Mouse (Mus musculus) kidney, embryonic 16.5 days (tissue): ENCODE measurements around the gene Olfr482. TPM values are rescaled to one million over a fixed set of nuclear protein-coding genes. Genes with fewer than 3 reads are reported as not detected.

Experiments used
- ATAC-seq: fragments of 200-750 bp; cut with Nextera tagmentation; 2 replicates; pipeline ENCODE4 v1.8.0; 2017; ENCODE audit warnings: moderate TSS enrichment; ENCODE audit not compliant: low FRiP score, low TSS enrichment
- H3K27ac ChIP-seq: fragments of 300-500 bp; sonication (generic); 2 replicates; pipeline ENCODE4 v1.5.1; 2014; ENCODE audit warnings: low read length
- H3K27me3 ChIP-seq: fragments of 300-500 bp; sonication (generic); 2 replicates; pipeline ENCODE4 v1.6.1; 2014; ENCODE audit warnings: low read length, control low read depth, mixed read lengths; ENCODE audit not compliant: insufficient read depth
- H3K36me3 ChIP-seq: fragments of 300-500 bp; sonication (generic); 2 replicates; pipeline ENCODE4 v1.6.1; 2014; ENCODE audit warnings: low read length, control low read depth, mixed read lengths; ENCODE audit not compliant: insufficient read depth
- H3K4me1 ChIP-seq: fragments of 300-500 bp; sonication (generic); 2 replicates; pipeline ENCODE4 v1.6.1; 2014; ENCODE audit warnings: low read length, control low read depth, mixed read lengths; ENCODE audit not compliant: insufficient read depth
- H3K4me2 ChIP-seq: fragments of 300-500 bp; sonication (generic); replicated peaks from 2 replicates; pipeline ENCODE4 v1.6.1; 2014; ENCODE audit warnings: low read depth, low read length
- H3K4me3 ChIP-seq: fragments of 300-500 bp; sonication (generic); 2 replicates; pipeline ENCODE4 v1.5.1; 2014; ENCODE audit warnings: mild to moderate bottlenecking, low read length
- H3K9ac ChIP-seq: fragments of 300-500 bp; sonication (generic); replicated peaks from 2 replicates; pipeline ENCODE4 v1.6.1; 2014; ENCODE audit warnings: low read length
- H3K9me3 ChIP-seq: fragments of 300-500 bp; sonication (generic); 2 replicates; pipeline ENCODE4 v1.6.1; 2016; ENCODE audit warnings: low read length, control low read depth
- WGBS: fragments of 180-500 bp; shearing (Covaris S2); extraction: QIAGEN DNeasy Blood & Tissue Kit; methylation state at CpG from one replicate; pipeline ENCODE4 v1.1.7; 2014; 5-methylcytosine and 5-hydroxymethylcytosine counted together
- polyA plus RNA-seq: library from polyadenylated mRNA; unstranded; fragments of >200 nt; fragmentation: Nextera tagmentation; extraction: Ambion mirVana; gene quantifications from 2 replicates; pipeline ENCODE4 v1.2.1, GENCODE M21; 2015

Gene Olfr482
- 0.07 and 0.13 TPM in 2 replicates for polyA plus RNA-seq

DNA sequence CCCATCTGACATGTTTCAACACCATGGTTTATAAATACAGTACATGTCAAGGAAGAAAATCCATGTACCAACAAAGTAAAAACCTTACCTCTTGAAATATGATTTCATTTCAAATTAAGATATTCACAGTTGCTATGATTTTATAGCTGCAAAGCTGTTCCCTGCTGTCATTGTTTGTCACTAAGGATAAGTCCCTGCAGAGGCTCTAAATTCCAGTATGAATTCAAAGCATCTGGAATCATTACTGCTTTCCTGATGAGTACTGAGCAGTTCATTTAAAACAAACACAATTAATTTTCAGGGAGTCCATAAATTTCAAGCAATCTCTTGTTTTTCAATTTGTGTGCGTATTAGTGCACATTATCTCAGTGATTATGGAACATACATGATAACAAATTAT is at the start of gene Olfr482:
Olfr482 (minus strand) TSS at position 101 of the 400 bp plus-strand sequence.
- Histone ChIP-seq H3K27me3 (no peaks in the 10 kb centered on the region), H3K36me3 (no peaks in the 10 kb centered on the region), H3K27ac (no peak within 1 kb of the TSS), H3K4me1 (no peaks in the 10 kb centered on the region), H3K9ac (no peak within 1 kb of the TSS), H3K4me3 (no peak within 1 kb of the TSS), H3K9me3 (no peaks in the 10 kb centered on the region), H3K4me2 (no peak within 1 kb of the TSS)
- 75% methylated on average over 1 of the region's 1 CpGs for WGBS
- no peak for ATAC-seq

GRCm38 (mm10) chr7:108127349-108127748 is 30.0 kb upstream of the Olfr482 start, which contains the start of gene Olfr484:
Gene Olfr484, minus strand, starts transcription at chr7:108127449.
- Histone ChIP-seq H3K9me3 (no peaks in the 10 kb centered on the region), H3K27ac (no peak within 1 kb of the TSS), H3K4me2 (no peak within 1 kb of the TSS), H3K9ac (no peak within 1 kb of the TSS), H3K4me3 (no peak within 1 kb of the TSS), H3K27me3 (no peaks in the 10 kb centered on the region), H3K36me3 (no peaks in the 10 kb centered on the region), H3K4me1 (no peaks in the 10 kb centered on the region)
- no peak for ATAC-seq

DNA sequence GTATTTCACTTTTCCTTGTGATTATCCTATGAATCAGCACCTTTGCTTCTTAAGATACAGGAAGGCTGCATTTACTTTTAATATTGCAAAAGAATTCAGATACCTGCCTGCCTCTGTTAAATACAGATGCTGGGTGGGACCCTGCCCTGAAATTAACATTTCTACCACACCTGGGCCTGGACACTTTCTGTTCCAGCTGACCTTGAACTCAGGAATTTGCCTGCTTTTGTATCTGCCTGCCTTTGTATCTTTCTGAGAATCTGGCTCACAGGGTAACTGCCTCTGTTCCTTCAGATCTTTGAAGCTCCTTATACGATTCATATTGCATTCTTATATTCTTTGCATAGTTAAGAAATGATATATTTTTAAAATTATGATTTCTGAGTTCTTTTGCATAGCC is 24.0 kb upstream of the Olfr482 start:
- 77% methylated on average over 1 of the region's 1 CpGs for WGBS
- Histone ChIP-seq H3K4me1 (no peaks in the 10 kb centered on the region), H3K4me3 (no peak overlapping the region), H3K9ac (no peak overlapping the region), H3K4me2 (no peak overlapping the region), H3K36me3 (no peaks in the 10 kb centered on the region), H3K9me3 (no peaks in the 10 kb centered on the region), H3K27me3 (no peaks in the 10 kb centered on the region), H3K27ac (no peak overlapping the region)
- no peak for ATAC-seq

DNA sequence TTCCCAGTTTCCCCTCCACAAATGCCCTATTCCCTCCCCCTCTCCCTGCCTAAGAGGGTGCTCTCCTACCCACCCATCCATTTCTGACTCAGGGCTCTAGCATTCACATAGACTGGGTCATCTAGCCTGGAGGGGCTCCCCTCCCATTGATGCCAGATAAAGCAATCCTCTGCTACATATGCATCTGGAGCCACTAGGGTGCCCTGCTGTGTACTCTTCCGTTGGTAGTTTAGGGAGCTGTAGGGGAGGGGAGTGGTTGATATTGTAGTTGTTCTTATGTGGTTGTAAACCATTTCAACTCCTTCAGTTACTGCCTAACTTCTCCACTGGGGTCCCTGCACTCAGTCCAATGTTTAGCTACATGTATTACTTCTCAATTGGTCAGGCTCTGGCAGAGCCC is 23.3 kb upstream of the Olfr482 start:
- Histone ChIP-seq H3K9me3 (no peaks in the 10 kb centered on the region), H3K27me3 (no peaks in the 10 kb centered on the region), H3K36me3 (no peaks in the 10 kb centered on the region), H3K4me3 (no peak overlapping the region), H3K27ac (no peak overlapping the region), H3K9ac (no peak overlapping the region), H3K4me1 (no peaks in the 10 kb centered on the region), H3K4me2 (no peak overlapping the region)
- WGBS = 10% methylated on average over 1 of the region's 1 CpGs
- ATAC-seq = no peak

GRCm38 (mm10) chr7:108100549-108100948 is 3.2 kb upstream of the Olfr482 start, which contains the start of gene Olfr483:
Gene Olfr483, plus strand, starts transcription at chr7:108100849.
- WGBS = 87% methylated on average over 1 of the region's 1 CpGs
- ATAC-seq = no peak

GRCm38 (mm10) chr7:108079555-108079954 is 17.8 kb downstream of the Olfr482 start, which contains the start of gene Olfr481:
Gene Olfr481, plus strand, starts transcription at chr7:108079855.
- Histone ChIP-seq H3K4me3 (no peak within 1 kb of the TSS), H3K9ac (no peak within 1 kb of the TSS), H3K36me3 (no peaks in the 10 kb centered on the region), H3K4me1 (no peaks in the 10 kb centered on the region), H3K27me3 (no peaks in the 10 kb centered on the region), H3K4me2 (no peak within 1 kb of the TSS), H3K27ac (no peak within 1 kb of the TSS), H3K9me3 (no peaks in the 10 kb centered on the region)
- no peak for ATAC-seq

More at GRCm38 (mm10) chr7:108100549-108100948, 3.2 kb upstream of the Olfr482 start, which contains the start of gene Olfr483:
- no peak within 1 kb of the TSS for H3K4me2 ChIP-seq
- no peaks in the 10 kb centered on the region for H3K9me3 ChIP-seq
- no peaks in the 10 kb centered on the region for H3K36me3 ChIP-seq
- no peak within 1 kb of the TSS for H3K9ac ChIP-seq
- no peaks in the 10 kb centered on the region for H3K27me3 ChIP-seq
- H3K4me1 ChIP-seq = no peaks in the 10 kb centered on the region
- H3K4me3 ChIP-seq = no peak within 1 kb of the TSS
- H3K27ac ChIP-seq = no peak within 1 kb of the TSS

GRCm38 (mm10) chr7:108067246-108067645 is 30.1 kb downstream of the Olfr482 start, which contains the start of gene Olfr480:
Gene Olfr480, minus strand, starts transcription at chr7:108067346.
- ATAC-seq = no peak
- Histone ChIP-seq H3K27ac (no peak within 1 kb of the TSS), H3K36me3 (no peaks in the 10 kb centered on the region), H3K4me2 (no peak within 1 kb of the TSS), H3K9ac (no peak within 1 kb of the TSS), H3K4me3 (no peak within 1 kb of the TSS), H3K4me1 (no peaks in the 10 kb centered on the region), H3K9me3 (no peaks in the 10 kb centered on the region), H3K27me3 (no peaks in the 10 kb centered on the region)
- WGBS = 87% methylated on average over 1 of the region's 1 CpGs

DNA sequence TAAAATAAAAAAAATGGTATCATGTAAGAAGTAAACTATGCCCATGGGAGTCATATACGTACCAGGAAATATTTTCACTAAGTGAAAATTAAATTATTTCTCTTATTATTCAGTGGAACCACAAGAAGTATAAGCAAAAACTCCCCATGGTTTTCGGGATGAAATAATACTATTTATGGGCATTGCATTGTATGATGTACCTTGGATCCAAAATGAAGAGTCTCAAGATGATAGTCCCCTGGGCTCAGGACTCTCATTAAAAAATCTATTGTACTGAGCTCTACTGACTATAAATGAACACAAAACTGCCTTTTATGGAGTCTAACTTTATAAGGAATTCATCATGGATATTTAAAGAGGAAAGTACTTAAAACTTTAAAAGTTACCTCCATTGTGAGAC is 47.0 kb downstream of the Olfr482 start, which contains the start of gene Olfr479:
Olfr479 (plus strand) TSS at position 301 of the 400 bp plus-strand sequence.
- Histone ChIP-seq H3K9ac (no peak within 1 kb of the TSS), H3K36me3 (no peaks in the 10 kb centered on the region), H3K9me3 (no peaks in the 10 kb centered on the region), H3K4me2 (no peak within 1 kb of the TSS), H3K4me3 (no peak within 1 kb of the TSS), H3K27ac (no peak within 1 kb of the TSS), H3K27me3 (no peaks in the 10 kb centered on the region), H3K4me1 (no peaks in the 10 kb centered on the region)
- no peak for ATAC-seq
- 85% methylated on average over 2 of the region's 2 CpGs for WGBS

Other genes with a start within 250 kb of the Olfr482 start
- 0.03 TPM in 1 of 2 replicates, not detected in the other for gene Olfr472, start 199.7 kb downstream of the Olfr482 start, polyA plus RNA-seq
- gene Olfr473, start 167.1 kb downstream of the Olfr482 start, polyA plus RNA-seq = not detected in 2 replicates
- gene Olfr474, start 142.9 kb downstream of the Olfr482 start, polyA plus RNA-seq = not detected in 2 replicates
- gene Olfr476, start 132.8 kb downstream of the Olfr482 start, polyA plus RNA-seq = not detected in 2 replicates
- gene Olfr477, start 110.9 kb downstream of the Olfr482 start, polyA plus RNA-seq = not detected in 2 replicates
- gene Olfr478, start 63.6 kb downstream of the Olfr482 start, polyA plus RNA-seq = not detected in 2 replicates
- not detected in 2 replicates for gene Olfr479, start 46.9 kb downstream of the Olfr482 start, polyA plus RNA-seq
- not detected in 2 replicates for gene Olfr480, start 30.2 kb downstream of the Olfr482 start, polyA plus RNA-seq
- not detected in 2 replicates for gene Olfr481, start 17.7 kb downstream of the Olfr482 start, polyA plus RNA-seq
- gene Olfr483, start 3.3 kb upstream of the Olfr482 start, polyA plus RNA-seq = not detected in 2 replicates
- gene Olfr484, start 29.9 kb upstream of the Olfr482 start, polyA plus RNA-seq = not detected in 2 replicates
- gene Olfr485, start 62.3 kb upstream of the Olfr482 start, polyA plus RNA-seq = not detected in 2 replicates
- gene Olfr486, start 75.2 kb upstream of the Olfr482 start, polyA plus RNA-seq = not detected in 2 replicates
- not detected in 2 replicates for gene Olfr487, start 117.0 kb upstream of the Olfr482 start, polyA plus RNA-seq
- gene Olfr488, start 160.8 kb upstream of the Olfr482 start, polyA plus RNA-seq = not detected in 2 replicates
- gene Olfr490, start 191.3 kb upstream of the Olfr482 start, polyA plus RNA-seq = not detected in 2 replicates
- not detected in 2 replicates for gene Olfr491, start 215.9 kb upstream of the Olfr482 start, polyA plus RNA-seq
- not detected in 2 replicates for gene Olfr492, start 226.1 kb upstream of the Olfr482 start, polyA plus RNA-seq
- gene Olfr493, start 249.4 kb upstream of the Olfr482 start, polyA plus RNA-seq = not detected in 2 replicates